Mouse (Mus musculus): Measurements from ENCODE around the gene Tmem163. TPM values are rescaled to one million over a fixed set of nuclear protein-coding genes. Genes with fewer than 3 reads are reported as not detected.

Gene Tmem163
- not detected for polyA plus RNA-seq (2017; shearing (Covaris generic))

DNA sequence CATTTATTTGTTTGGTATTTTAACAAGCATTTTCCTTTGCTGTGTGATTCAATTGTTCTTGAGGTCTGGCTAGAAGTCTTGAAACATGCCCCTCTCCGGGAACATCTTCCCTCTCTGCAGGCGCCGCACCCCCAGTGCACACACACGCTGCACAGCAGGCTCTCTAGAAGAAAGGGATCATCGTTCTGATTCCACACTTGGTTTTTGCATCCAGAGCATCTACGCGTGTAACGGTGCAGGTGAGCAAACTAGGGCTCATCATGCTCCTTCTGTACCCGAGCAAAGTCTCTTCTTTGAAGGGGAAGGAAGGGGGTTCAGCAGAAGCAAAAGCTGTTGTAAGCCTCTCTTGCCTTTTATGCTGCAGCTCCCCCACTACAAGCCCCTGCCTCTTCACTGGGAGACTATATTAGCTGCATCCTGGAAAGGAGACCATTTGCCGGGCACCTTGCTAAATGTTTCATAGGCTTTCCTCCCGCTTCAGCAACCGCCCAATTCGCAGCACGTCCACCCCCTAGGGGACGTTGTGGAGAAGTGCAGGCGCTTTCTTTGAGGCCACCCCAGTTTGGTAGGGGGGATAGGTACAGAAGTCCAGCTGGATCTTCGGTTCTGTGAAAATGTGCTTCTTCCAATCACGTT lies at the start of gene Tmem163:
Tmem163 (minus strand) TSS at position 51 of the 636 bp plus-strand sequence.
- peak; percentile 57 for ATAC-seq

DNA sequence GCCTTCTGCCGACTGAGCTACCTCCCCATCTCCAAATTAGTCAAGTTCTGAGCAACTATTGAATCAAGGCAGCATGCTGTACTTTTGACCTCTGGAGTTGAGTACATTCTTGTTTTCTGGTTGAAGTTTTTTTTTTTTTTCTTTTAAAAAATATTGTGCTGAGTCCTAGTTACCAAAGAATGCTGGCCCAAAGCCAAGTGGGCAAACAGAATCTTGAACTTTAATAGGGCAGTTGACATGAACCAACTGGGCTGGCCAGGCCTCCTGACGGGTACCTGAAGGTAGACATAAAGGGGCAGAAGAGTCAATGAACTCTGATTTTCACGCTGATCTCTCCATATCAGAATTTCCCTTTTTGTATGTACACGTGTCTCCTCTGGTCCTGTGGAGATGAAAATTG lies 49.7 kb upstream of the Tmem163 start, which contains the start of gene Acmsd:
Acmsd (plus strand) TSS at position 318 of the 400 bp plus-strand sequence.
- ATAC-seq, result no peak

DNA sequence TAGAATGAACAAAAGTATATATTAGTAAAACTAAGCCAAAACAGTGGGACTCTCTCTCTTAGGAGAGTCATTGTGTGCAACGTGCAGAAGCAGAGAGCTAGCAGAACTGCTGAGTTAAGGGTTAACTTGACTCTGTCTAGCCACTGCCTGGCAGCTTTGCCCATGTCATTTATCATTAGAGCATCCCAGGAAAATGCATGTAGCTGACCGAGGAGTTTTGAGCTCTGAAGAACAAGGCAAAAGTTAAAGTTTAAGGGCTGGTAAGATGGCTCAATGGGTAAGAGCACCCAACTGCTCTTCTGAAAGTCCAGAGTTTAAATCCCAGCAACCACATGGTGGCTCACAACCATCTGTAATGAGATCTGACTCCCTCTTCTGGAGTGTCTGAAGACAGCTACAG lies 44.2 kb upstream of the Tmem163 start:
- no peak for ATAC-seq

DNA sequence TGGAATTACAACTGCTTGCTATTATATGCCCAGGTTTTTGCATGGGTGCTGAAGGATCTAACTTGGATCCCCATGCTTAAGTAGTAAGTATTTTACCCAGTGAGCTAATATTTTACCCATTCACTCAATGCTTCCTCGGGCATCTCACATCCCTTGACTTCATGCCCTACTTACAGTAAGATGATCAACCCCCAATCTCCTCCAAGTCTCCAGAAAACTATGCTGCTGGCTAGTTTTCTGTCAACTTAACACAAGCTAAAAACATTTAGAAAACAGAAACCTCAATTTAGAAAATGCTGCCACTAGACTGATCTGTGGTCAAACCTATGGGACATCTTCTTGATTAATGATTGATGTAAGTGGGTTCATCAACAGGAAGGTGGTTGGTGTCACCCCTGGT lies 38.9 kb upstream of the Tmem163 start:
- ATAC-seq, result no peak

DNA sequence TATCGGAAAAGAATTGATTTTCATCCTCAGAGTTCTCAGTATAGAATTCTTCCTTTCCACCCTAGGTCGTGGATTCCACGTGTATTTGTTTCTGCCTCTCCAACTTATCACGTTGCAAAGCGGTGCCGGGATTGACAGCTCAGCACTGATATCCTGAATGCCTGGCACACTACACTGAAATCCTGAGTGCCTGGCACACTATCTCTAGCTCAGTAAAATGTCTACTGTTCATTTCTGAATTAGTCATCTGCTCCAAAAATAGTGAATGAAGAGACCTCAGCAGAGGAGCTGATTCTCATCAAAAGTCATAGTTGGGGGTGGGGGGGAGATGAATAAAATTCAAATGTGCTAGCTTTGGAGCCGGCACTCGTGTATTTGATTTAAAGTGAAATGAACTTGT lies 37.1 kb upstream of the Tmem163 start:
- no peak for ATAC-seq

DNA sequence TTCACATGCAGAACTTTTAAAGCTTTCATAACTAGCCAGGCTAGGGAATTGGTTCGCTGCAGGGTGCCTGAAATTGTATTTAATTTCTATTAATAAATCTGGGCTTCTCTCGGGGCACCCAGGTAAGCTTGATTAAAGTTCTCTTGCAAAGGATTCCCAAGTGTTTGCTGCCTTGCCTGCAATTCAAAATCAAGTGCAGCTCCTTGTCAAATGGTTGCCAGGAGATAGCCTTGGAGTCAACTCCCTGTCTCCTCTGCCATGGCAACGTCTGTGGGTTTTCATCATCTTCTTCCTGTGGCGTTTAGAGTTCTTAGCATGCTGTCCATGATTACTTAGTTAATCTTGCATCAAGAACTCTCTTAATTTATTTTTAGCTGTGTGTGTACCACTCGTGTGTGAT lies 26.9 kb upstream of the Tmem163 start:
- ATAC-seq, result no peak

DNA sequence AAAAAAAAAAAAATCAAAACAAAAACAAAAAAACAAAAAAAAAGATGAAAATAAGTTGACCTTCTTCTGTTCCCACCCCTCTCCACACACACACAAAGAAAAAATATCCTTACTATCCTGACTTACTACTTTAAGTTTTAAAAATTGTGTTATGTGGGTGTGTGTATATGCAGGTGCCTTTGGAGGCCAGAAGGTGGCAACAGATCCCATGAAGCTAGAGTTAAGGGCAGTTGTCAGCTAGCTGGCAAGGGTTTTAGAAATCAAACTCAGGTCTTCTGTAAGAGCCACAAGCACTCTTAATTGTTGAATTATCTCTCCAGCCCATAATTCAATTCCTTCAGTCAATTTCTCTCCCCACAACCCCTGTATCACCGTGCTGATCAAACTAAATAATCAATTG lies 22.8 kb upstream of the Tmem163 start:
- no peak for ATAC-seq

DNA sequence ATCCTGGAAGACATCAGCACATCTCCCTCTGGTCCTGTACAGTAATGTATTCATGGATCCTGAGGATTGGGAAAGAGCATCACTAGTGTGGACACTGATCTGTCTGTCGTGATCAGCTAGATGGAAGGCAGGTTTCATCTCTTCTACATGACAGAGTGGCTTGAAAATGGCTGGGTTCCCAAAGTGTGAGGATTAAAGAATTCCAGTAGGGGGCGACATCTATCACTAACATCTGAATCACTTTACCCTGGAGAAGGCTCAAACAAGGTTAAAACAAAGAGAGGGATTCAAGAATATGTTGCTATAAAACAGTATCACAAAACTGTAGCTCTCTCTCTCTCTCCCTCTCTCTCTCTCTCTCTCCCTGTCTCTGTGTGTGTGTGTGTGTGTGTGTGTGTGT lies 17.2 kb upstream of the Tmem163 start:
- no peak for ATAC-seq

DNA sequence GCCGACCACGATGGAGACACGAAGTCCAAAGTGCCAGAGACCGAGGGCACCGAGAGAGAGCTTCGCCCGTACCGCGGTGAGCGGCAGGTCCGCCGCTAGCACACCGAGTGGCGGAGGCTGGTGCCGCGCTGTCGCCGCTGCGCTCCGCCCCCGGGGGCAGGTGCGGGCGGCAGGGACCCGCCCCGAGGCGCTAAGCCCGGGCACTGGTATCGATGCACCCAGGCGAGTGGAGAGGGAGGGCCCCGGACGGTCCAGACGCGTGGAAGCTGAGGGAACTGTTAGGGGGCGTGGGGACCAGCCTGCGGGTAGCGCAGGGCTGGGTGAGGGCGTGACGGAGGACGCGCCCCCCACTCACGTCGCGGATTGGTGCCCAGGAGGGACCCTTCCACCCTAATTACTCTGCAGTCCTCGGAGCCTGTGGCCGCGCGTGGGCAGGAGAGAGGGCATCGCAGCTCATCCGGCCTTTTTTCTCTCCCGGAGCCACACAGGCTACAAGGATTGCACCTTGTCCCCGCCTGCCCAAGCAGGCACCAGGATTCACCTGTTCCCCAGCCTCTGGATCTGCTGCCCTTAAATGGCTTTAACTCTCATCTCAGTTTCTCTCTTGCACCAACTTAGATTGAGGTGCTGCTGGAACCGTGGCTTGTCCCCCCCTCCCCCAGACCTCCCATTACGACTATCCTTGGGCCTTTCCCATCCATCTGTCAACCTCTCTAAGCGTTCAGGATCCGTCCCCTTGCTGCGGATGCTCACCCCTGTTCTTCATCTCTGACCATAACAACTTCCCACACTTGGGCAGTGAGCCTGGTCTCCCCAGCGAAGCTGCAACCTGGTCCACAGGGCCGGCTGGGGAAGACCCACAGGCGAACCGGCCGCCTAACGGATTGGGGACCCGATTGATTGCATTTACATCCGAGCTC lies 1.4 kb downstream of the Tmem163 start:
- peak; percentile 74 for ATAC-seq

DNA sequence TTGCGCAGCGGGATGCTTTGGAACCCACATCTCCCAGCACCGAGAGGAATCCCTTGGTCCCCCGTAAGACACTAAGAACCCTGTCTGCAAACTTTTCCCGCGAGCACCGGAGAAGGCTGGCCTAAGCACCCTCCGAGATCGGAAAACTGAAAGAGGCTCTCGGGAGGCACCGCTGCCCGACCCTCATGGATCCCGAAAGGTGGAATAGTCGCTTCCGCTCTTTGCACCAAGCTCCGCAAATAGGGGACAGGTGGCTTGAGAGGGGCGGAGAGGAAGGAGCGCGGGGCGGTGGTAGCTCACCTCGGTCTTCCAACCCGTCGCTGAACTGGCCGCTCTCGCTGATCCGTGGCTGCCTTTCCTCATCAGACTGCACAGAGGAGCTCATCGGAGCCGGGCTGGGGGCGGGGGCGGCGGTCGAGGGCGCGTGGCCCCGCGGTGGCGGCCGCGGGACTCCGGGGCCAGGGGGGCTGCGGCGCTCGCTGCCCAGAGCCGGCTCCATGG lies 2.2 kb downstream of the Tmem163 start:
- ATAC-seq, result peak; percentile 28

DNA sequence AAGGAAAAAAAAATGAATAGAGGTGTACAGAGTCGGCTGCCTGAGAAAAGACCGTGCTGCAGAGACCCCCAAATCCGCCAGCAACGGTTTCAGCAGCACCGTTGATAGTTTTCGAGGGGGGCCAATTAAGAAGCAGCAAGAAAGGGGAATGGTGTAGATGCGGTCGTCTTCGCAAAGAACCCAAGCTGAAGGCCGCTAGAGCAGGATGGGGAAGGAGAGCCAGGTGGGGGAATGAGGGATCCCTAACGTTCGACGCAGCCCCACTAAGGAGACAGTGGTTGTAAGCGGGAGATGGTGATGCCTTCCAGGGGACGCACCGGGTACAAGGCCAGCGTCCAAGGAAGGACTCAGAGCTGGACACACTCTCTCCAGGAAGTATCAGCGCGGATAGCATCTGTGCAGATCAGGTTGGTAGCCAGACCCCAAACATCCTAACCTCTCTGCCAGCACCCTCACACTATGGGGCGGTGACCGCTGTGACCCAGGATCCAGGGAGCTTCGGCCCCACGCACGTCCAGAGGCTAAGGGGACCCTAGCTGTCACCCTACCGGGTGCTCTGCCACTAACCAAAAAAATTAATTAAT lies 2.7 kb downstream of the Tmem163 start:
- no peak for ATAC-seq

DNA sequence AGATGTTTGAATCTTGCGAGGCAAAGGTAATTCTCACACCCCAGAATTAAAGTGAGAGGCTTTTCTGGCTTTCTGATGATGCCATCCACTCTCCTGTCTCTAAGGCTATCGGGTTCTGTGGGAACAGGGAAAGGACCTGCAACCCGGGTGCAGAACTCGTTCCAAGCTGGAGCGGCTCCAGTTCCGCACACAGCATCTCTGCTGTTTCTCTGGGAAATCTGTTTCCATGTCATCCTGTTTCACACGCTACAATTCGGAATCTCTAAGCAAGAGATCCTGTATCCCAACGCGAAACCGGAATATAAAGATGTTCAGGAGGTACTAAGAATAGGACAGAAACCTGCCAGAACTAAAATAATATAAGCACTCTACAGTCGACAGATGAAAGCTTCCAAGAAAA lies 3.2 kb downstream of the Tmem163 start:
- ATAC-seq, result no peak

DNA sequence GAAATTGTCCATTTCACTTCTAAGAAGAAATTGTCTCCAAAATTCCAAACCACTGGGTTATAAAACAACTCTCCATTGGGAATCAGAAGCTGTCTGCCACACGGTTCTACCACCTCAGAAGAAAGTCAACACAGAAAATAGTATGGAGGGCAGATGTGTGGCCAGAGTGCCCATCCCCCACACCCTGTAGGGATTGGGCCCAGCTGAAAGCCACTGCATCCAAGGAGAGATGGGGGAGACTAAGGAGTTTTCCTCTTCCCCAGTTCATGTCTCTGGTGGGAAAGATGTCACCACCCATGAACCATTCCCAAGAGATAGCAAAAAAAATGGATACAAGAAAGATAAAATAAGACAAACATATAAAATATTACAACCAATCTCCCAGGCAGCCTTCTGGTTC lies 4.1 kb downstream of the Tmem163 start:
- no peak for ATAC-seq

DNA sequence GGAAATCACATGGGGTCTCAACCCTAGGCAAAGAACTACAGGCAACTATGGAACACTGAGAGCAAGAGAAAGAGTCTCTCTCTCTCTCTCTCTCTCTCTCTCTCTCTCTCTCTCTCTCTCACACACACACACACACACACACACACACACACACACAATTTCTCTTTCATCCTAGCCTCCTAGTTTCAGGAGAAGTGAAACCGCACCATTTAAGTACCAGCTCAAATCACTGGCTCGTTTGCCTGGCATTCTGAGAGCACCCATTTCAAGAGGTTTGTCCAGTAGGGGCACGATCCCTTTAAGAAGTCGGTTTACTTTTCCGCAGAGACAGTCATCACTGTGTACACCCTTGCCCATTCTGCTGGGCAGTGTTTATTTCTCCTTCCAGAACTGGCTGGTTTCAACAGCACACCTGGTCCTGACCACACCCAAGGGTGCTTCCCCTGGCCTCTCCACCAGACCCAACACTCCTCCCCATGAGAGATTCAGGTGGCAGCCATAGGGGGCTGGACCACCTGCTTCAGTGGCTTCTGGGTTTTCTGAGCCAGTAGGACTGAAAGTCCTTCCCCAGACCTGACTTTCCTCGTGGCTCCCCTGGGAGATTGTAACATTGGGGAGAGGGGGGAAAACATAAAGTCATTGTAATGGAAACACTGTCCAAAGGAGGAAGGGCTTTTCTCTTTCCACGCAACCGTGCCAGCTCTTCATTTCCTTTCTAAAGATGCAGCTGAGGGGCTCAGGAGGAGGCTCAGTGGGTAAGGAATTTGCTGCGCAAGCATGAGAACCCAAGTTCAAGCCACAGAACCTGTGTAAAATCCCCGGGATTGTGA lies 5.9 kb downstream of the Tmem163 start:
- no peak for ATAC-seq

DNA sequence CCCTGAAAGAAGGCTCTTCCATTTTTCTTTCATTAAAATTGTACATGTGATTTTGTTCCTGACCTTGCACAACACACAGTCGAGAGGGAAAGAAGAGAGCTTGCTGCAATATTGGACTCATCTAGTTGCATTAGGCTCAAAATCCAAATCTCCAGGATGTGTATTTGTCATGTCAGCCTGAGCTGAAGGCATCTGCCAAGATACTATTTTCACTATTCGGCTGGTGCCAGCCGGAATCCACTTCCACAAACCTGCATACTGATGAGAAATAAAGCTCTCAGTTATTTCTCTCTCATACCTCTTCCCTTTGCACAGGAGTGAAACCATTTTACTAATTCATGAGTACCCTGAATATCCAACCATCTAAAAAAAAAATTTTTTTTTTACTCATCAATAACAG lies 11.2 kb downstream of the Tmem163 start:
- no peak for ATAC-seq

DNA sequence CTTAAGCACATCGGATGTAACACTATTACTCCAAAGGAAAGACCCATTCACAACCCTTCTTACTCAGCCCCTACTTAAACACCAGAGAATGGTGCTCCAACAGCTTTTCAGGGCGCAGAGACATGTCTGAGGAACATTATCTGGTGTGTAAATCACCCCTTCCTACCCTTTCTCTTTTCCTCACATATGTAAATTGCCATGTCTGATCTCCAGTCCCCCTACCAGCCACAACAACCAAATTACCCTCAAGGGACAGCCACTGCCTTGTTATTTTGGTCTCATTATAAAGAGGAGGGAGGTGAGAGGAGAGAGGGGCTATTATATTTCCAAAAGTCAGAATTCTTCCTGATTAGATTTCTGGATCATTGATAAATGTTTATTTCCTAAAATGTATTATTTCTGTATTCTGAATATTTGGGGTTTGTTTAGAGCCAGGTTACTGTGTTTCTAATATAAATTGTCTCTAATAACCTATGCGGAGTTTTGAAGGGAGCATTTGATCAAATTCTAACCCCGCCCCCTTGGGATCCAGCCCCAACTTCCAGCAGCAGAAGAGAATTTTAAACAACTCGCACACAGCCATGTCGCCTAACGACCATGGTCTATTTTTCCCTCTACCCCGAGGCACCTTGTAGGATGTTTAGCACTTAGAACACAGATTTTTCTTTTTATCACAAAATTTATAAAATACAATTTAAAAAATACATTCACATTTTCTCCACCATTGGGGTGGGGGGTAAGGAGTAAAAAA lies 12.1 kb downstream of the Tmem163 start:
- ATAC-seq, result no peak

DNA sequence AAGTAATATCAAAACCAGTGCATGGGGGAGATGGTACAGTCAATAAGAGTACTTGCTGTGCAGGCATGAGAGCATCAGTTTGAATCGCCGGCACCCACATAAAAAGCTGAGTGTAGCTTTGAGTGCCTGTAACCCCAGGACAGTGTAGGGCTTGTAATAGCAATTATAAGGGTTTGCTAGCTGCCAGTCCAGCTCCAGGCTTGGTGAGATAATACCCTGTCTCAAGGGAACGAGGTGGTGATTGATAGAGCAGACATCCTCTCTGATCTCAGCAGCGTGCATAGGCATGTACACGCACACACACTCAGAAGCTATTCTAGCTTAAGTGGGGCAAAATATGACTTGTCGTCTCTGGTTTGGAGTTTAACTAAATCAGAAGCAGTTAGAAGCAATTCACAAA lies 13.1 kb downstream of the Tmem163 start:
- no peak for ATAC-seq

DNA sequence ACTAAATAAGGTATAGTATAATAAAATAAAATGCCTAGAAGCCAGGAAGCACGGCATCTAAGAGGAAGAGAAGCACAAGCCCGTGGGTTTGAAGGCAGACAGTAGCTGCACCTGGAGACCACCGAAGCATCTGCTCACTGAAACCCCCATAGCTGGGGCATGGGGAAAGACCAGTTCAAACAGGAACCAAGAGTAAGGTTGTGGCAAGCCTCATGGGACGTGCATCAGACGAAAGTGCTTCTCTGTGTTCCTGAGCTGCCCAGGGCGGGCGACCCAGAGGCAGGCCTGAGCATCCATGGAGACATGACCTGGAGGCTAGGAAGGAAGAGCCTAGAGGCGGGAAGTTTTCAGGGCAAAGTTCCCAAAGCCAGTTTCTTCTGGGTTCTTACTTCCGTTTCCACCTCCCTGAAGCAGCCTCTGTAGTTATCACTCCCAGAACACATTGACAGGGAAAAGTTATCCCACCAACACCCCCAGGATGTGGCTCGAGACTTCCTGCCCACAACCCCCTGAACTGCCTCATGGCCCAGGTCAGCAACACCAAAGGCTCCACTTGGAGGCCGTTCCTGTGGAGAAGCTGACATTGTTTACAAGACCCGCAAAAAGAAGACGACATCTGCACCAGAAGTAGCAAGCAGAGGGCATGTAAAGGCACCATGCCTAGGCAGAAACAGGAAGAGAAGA lies 16.8 kb downstream of the Tmem163 start:
- no peak for ATAC-seq

DNA sequence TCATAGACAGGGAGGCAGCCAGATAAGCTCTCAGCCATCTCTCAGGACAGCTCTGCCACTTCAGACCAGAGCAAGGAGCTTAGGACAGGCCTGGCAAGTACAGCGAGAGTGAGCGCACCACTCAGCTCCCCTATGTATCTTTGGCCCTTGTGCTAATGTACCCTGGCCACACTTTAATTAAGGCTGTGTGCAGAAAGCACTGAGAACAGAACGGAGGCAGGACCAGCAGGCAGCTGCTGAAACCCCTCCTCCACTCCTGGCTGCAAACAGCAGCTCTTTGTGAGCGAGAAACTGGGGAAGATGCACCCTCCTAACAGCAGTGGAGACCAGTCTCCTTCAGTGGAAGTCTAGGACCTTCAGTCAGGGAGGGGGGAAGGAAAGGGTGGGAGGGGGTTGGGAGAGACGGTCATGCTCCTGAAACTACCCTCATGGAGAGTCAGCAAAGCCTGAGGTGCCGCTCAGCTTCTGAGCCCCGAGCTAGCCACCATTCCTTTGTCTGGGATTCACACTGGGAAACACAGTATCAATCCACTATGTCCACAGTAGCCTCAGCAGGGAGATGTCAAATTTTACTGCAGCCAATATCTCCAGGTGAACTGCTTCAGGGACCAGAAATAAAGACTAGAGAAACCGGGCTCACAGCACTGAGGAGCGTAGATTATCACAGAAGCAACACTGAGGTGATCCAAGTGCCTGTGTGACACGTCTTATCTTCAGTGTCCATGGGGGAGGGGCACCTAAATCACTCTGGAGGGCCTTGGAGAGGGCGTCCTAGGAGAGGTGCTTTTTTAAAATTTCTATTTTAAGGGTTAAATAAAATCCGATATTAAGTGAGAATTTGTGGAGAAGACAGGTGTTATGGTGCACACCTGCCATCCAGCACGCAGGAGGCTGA lies 18.0 kb downstream of the Tmem163 start:
- no peak for ATAC-seq

DNA sequence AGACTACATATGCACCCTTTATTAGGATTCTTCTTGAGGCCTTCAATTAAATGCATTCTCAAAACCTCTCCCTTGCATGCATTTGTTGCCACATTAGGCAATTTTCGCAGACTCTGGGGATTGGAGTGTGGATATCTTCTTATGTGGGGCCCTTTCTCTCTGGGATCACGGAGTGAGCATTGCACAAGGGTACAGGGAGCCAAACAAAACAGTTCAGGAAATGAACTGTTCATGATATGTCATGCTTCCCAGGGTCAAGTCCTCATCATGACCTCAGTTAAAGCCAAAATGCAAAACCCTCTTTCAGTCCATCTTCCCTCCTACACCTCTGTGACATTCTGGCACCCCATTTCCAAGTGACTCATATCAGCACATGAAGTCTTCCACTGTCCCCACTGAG lies 27.8 kb downstream of the Tmem163 start:
- ATAC-seq, result no peak

All from activated CD4-positive, CD25-positive, alpha-beta regulatory T cell, adult 4 months (primary cell).